Mouse (Mus musculus) bone marrow macrophage, adult 2 months (primary cell): Measurements from ENCODE around the gene Pdzk1.

Source experiments
- CTCF ChIP-seq: IDR thresholded peaks from 2 replicates; pipeline ENCODE4 v1.5.1; 2012; ENCODE audit warnings: low read depth, mild to moderate bottlenecking, low read length, moderate library complexity
- POLR2A ChIP-seq: IDR thresholded peaks from 2 replicates; pipeline ENCODE4 v1.6.1; 2012; ENCODE audit warnings: mild to moderate bottlenecking, low read depth, low read length, borderline replicate concordance

GRCm38 (mm10) chr3:96870270-96870669, 41.2 kb downstream of the Pdzk1 start:
- no peak for TF ChIP-seq POLR2A
- no peak for TF ChIP-seq CTCF
